Mouse (Mus musculus) layer of hippocampus, adult 18-20 months (tissue): Measurements from ENCODE around the gene Cep162. TPM values are rescaled to one million over a fixed set of nuclear protein-coding genes. Genes with fewer than 3 reads are reported as not detected.
A peak's percentile ranks its signal among the peaks of the same experiment; 100 is the strongest.

Experiments used
- DNase-seq, 2 experiments: peaks; one replicate each; pipeline ENCODE4 v3.0.0; 2022; ENCODE audit warnings: low spot score in 2 of 2
- long read RNA-seq: library from polyadenylated mRNA; stranded (forward); transcript quantifications from one replicate; pipeline ENCODE4 v2.0.0, GENCODE M21; 2021
- total RNA-seq, 2 experiments: library from RNA; stranded (reverse); gene quantifications; 2 replicates each; pipeline ENCODE4 v1.2.3; 2021

Gene Cep162
- total RNA-seq = 10 to 100 TPM; 11.4 to 13.3 TPM
- long read RNA-seq, full-length matches to known transcripts = 1 of 7 reads
- long read RNA-seq, partial matches to known transcripts = 5 of 7 reads
- long read RNA-seq, other reads (novel, unspliced or antisense) = 1 of 7 reads

DNA sequence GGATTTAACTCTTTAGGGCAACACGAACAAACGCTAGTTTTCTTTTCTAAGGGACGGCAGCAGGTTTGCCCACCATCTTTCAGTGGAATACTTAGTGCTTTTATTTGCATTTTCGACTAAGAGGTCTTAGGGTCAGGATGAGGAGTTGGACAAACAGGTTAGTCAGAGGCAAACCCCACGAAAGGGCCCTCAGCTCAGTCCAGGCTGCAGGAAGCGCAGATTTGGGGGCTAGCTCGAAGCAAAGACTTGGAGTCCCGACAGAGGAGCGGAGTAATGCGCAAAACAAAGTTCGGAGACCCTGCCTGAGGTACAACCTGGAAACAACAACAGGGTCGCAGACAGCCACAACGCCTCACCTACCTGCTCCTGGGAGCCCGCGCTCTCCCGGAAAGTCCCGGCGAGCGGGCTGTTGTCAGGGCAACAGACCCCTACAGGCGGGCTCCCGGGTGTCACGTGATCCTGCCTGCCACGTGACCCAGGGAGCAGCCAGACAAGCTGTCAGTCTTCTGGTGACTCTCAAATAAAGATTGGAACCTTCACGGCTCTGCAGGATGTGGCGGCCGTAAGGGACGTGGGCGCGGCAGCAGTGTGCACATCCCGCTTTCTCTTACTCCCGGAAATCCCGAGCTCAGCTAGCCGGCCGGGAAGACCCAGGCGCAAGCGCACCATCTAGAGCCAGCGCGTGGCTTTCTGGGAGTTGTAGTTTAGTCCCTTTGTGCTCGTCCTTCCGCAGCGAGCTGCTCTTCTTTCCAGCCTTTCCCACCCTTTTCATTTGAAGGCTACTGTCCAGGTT is at the start of gene Cep162:
Gene Cep162 (minus strand): TSS at position 634 of the 793 bp plus-strand sequence.
- DNase-seq = peak; percentile 88 to 95

DNA sequence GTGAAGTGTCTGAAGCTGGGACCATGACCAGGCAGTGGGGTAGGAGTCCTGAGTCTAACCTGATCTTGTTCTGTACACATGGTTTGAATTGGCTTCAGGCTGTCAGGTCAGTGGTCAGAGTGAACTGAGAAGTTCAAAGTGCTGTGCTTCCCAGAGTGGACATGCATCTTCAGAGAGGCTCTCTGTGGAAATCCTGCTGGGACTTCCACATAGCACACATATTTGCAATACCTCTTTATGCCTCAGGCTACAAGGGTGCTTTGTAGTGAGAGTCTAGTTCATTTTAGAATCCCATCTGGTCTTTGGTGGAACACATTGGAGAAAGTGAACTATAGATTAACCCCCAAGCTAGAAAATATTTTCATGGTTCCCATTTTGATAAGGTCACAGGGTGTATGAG is 47.9 kb upstream of the Cep162 start:
- no peak for DNase-seq

DNA sequence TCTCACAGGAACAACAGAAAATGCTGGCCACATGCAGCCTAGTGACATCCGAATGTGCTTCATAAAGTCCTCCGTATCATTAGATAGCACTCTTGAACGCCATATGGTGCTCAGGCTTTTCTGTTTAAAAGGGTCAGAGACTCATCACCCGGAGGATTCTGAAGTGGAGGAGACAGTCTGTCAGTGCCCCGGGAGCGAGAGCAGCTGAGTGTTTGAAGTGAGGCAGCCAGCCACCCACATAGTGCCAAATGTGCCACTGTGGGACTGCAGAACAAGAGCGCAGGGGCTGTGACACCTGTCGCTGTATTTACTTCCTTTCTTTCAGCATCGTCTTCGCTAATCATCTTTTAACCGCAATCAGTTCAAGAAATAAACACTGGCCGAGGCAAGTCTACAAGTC is 43.6 kb upstream of the Cep162 start:
- peak; percentile 39 to 69 for DNase-seq

DNA sequence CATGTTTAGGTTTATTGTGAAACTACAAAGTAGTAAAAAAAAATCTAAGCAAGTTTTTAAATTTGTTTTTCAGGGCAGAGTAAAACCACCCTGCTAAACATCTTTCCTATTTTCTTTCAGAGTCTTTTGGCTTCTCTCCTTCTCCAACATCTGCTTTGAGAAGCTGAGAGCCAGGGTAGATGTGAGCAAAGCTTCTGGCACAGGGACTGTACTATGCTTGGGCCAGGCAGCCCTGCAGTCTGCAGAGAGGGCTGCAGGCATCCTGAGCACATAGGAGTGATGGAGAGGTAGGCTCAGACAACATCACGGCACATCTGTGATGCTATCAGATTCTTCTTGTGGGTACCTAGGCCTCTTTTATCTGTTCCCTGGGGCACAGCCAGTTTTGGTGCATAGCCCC is 42.2 kb upstream of the Cep162 start:
- peak in 1 of 2 experiments; percentile 5 for DNase-seq

DNA sequence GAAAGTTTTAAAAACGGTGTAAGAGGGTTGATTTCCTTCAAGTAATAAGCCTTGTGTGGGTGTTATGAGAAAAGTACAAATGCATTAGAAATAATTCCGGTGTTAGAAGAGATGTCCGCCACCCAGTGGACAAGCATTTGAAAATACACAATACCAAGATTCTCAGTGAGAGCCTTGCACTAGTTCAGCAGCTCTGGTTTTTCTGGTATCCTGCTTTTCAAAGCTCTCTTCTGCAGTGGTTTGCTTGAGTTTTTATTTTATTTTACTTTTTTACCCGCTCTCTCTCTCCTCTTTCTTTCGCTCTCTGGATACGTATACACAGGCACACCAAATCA is 327 bp upstream of the Cep162 start:
- DNase-seq = no peak

DNA sequence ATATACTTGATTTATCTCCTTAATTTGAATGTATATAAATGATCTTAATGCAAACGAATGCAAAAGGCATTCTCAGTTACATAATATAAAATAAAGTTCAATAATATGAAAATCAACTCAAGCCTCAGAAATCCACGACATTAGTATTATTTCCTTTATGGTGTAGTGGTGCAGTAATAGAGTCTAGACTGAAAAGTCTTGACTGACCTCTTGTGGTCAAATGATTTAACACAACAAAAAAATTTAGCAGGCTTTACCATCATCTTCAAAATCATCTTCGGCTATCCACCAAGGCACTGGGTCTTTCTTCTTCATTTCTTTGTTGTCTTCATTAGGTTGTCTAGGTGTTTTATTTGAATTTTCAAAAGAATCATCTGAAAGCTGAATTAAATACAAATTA is 7.2 kb downstream of the Cep162 start:
- DNase-seq = peak in 1 of 2 experiments; percentile 26

DNA sequence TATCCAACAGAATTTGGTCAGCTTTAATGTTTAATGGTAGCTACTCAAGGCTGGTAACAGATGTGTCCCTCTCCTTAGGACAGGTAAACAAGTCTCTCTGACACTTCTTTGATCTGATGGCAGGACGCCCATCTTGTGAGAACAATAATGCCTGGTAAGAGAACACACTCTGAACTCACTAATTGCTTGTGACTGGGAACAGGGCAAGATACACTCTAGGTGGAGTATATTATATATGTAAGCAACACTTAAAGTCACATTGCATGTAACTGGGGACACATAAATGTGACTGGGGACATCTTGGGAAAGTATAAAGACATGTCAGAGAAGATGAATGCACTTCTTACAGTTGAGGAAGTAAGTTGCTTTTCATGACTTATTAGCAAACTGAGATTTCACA is 7.7 kb downstream of the Cep162 start:
- no peak for DNase-seq

DNA sequence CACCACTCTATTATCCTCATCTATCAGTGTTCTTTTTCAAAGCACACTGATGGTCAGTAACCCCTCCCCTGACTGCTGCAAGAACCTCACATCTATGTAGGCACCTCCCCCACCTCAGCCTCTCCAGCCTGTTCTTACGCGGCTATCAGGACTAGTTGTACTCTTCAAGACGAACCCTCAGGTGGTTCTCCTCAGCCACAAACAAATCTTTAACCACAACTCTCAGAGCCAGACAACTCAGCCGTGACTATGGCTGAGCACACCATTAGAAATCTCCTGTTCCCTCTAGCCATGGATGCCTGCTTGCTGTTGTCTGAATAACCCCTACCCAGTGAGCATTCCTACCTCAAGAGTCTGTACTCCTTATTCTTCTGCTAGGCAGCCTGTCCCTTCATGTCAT is 42.1 kb downstream of the Cep162 start:
- DNase-seq = no peak

DNA sequence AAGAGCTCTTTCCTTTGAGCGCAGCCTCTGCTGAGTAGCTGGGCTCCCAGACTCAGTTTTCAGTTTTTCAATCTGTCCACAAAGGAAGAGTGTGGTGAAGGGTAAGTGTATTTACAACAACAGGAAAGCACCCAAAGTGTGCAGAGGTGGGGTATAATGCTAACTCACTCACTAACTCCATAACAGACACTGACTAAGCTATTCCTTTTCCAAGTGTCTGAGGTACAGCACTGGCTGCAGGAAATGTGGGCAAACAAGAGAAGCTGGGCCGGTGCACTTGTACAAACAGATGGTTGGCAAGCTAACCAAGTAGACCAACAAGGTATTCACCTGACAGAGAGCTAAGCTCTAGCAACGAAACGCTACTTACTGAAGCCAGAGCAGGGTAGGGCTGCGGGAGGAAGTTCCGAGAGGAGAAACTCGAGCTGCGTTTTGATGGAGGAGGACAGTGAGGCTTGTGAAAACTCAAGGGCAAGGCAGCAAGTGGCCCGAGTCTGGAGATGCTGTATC is 44.5 kb downstream of the Cep162 start:
- no peak for DNase-seq

DNA sequence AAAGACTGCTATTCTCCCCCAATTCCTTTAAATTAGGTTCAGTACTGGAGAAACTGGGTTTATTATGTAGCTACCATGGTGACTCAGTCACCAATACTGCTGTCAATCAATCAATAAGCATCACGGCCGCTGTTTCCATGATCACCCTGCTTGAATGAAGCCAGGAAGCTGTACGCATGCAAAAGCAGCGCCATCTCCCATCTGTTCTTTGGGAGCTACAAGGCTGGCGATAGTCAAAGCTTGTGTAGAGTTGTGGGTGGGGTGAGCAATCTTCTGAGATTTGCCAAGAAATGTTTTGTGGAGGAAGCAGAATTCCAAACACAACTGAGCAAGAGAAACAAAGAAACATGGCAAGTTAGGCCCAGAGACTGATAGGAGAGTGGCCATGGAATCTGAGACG is 52.9 kb downstream of the Cep162 start:
- peak; percentile 54 to 73 for DNase-seq

DNA sequence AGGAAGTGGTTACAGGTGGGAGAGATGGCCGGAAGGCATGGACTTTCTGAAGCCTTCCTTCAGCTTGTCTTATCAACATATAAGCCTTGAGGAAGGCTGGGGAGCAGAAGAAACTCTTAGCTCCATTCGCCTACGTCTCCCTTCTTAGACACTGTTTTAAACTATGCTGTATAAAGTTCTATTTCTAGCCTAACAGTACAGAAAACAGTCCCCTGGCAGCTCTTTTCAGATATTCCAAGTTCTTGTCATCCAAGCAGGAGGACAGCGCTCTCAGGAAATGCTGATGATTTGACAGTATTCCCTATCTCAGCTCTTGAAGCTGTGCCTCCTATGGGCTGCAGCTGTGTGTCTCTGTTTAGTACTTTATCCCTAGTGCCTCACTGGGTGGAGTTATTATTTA is 54.4 kb downstream of the Cep162 start:
- DNase-seq = no peak

DNA sequence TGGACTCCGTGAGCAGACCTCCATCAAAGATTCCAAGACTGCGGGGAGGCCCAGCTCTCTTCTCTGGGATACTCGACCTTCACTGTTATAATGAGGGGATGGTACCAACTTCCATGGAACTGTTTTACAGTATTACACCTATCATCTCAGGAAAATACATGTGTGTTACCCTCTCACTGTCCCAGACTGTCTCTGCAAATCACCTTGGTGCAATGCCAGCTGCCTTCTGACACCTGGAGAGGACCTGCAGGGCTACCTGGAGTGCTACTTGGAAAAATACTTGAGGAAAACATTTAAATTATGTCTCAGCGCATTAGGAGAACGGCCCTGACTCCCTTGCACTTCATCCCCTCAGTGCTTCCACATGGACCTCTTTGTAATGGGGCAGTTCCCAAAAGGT is 54.9 kb downstream of the Cep162 start:
- no peak for DNase-seq

DNA sequence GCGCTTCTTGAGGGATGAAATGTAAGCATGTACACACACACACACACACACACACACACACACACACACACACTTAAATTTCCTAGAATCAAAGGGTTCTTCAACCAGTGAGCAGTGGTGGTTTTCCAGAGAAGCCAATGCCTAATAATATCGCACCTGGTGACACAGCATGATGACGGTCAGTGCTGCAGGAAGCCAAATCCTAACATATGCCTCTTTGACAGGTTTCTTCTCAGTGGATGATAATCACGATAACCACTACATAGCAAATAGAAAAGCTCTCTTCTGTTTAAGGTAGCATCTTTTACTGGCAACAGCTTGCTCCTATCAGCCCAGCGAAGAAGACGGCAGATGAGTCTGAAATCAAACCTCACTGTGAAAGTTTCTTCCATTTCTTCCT is 57.3 kb downstream of the Cep162 start:
- DNase-seq = no peak

DNA sequence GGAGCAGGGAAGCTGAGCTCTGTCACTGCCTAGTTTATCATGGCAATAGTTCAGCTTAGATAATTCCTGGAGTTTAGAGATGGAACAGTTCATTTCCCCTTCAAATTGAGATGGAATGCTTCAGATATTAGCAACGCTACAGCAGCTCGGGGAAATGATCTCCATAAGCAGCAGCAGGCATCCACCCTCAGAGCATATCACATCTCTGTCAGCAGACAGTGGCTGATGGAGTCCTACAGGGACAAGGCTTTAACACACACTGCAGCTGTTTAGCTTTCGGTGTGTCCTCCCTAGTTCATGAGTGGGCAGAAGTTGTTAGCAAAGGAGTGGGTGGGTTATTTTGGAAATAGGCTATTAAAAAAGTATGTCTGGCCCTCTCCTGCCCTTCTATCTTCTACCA is 58.1 kb downstream of the Cep162 start:
- DNase-seq = peak in 1 of 2 experiments; percentile 11

DNA sequence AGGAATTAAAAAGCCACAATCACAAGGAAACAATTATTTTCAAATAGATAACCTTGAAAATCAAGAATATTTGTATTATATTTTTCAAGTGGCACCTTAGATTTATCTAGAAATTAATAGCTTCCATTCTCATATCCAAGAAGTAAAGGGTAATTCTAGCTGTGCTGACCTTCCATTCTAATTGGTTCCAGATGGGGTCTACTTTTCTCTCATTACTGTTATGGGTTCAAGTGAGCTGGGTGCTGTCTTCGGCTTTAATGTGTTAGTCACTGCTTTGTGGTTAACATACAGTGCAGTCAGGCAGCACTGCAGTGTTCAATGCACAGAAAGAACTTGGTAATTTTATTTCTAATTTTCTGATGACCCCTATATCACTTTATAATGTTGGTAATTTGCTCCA is 61.6 kb downstream of the Cep162 start:
- no peak for DNase-seq

DNA sequence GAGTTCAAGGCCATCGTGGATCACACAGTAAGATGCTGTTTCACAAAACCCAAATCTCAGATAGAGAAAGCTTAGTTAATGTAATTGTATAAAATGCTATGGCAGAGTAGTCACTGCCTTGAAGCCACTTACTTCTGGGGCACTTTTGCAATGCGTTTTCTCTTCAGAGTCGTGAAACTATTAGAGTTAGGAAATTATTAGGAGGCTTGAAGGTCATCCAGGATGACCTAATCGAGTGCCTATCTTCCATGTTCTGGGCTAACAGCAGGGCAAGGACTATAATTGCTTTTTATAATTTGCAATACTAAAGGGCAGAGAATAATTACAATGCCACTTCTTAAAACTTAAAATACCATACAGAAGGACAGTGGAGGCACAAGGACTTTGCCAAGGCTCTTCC is 68.0 kb downstream of the Cep162 start:
- DNase-seq = no peak

DNA sequence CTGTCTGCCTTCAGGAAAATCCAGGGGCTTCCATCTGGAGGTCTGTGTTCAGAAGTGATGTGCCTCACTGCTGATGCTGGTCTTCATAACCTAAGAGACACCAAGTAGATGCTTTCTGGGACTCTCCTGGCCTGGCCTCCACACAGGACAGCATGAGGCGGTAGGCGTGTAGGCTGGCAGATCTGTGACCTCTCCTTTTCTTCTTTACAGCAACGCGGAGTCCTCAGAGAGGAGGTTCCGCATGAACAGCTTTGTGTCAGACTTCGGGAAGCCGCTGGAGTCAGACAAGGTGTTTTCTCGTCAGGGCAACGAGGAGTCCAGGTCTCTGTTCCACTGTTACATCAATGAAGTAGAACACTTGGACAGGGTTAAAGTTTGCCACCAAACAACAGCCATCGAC is 73.1 kb downstream of the Cep162 start:
- DNase-seq = no peak

DNA sequence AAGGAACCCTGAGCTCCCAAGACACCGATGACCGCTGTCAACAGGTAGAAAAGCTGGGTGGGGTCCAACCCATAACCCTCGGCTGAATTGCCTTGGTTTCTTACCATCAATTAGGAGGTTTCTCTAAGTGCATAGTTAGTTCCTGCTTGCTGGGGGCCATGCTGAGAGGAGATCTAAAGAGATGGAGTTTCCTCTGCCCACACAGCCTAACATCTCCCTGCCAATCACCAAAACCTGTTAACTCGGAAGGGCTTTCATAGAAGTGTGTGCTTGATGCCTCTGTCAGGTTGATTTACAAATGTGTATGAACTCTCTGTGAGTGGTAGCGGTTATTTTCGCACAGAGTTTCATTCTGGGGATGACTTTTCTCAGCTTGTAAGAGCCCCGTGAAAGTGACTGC is 76.8 kb downstream of the Cep162 start:
- no peak for DNase-seq

DNA sequence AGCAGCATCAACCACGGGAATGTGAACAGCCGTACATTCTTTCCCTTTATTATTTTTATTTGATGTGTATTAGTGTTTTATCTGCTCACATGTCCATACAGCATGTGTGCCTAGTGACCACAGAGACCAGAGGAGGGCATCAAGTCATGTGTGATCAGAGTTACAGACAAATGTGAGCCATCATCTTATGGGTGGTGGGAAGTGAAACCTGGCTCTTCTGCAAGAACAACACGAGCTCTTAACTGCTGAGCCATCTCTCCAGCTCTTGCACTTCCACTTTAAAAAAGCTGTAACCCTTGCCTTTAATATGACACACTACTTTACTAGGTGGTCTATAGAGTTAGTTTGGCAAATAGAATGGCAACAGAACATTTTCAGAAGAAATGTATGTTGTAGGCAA is 83.8 kb downstream of the Cep162 start:
- DNase-seq = no peak

DNA sequence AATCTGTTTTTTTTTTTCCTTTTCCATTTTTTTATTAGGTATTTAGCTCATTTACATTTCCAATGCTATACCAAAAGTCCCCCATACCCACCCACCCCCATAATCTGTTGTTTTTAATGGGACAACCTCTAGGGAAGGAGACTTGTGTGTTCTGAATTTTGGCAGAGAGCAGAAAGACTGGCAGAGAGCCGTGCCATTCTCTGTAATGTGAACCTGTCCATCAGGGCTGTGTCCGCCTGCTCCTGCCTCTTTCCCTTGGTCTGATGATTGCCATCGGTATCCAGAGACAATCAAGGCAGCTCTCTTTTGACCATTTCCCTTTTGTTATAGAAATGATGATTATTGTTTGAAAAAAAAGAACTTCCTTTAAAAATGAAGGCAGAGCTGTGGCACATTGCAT is 84.4 kb downstream of the Cep162 start:
- DNase-seq = no peak

DNA sequence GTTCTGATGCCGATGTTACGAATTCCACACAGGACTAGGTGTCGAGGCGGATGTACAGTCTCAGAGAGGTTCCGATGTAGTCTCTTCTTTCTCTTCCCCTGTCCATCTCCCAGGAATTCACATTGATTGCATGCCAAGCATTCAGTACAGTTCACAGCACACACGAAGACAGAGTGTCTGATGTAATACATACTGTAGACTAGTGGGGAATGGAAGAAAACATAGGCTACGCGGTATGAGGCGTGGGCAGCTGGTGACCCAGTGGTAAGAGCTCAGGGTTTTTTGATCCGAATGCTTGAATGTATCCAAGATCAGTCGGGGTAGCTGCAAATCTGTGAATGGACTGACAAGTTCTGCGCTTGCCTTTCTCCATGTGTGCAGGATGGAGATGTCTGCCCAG is 86.2 kb downstream of the Cep162 start:
- DNase-seq = no peak

DNA sequence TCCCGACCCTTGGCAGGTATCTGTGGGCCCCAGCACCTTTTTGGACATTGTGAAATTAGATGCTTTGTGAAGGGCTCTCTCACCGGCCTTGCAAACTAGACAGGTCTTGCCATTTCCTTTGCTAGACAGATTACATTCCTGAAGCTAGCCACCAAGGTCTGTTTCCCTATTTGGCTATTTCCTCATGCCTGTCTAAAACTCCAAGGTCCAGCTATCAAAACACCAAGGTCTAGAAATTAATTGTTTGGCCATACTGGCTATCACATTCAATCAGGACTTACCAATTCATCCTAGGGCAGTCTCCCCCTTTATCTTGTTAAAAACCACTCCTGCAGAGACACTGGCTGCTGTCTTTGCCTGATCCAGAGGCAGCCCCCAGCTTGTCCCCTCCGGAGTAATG is 87.3 kb downstream of the Cep162 start:
- DNase-seq = no peak
